Mouse (Mus musculus) lung, postnatal 0 days (tissue): Measurements from ENCODE around the gene Fgf12. TPM values are rescaled to one million over a fixed set of nuclear protein-coding genes. Genes with fewer than 3 reads are reported as not detected.

Experiments used
- ATAC-seq: fragments of 200-750 bp; cut with Nextera tagmentation; 2 replicates; pipeline ENCODE4 v1.8.0; 2017; ENCODE audit warnings: moderate library complexity
- DNase-seq: peaks from one replicate; pipeline ENCODE4 v3.0.0-alpha.2; 2016; ENCODE audit warnings: low spot score
- H3K27ac ChIP-seq: fragments of 300-500 bp; sonication (generic); 2 replicates; pipeline ENCODE4 v1.5.1; 2014; ENCODE audit warnings: antibody characterized with exemption, mild to moderate bottlenecking, low read length, mixed read lengths
- H3K27me3 ChIP-seq: fragments of 300-500 bp; sonication (generic); replicated peaks from 2 replicates; pipeline ENCODE4 v1.6.1; 2014; ENCODE audit warnings: low read length, mixed read lengths; ENCODE audit not compliant: insufficient read depth
- H3K36me3 ChIP-seq: fragments of 300-500 bp; sonication (generic); 2 replicates; pipeline ENCODE4 v1.6.1; 2014; ENCODE audit warnings: low read length, mixed read lengths; ENCODE audit not compliant: insufficient read depth
- H3K4me1 ChIP-seq: fragments of 300-500 bp; sonication (generic); 2 replicates; pipeline ENCODE4 v1.6.1; 2014; ENCODE audit warnings: antibody characterized with exemption, low read depth, low read length, mixed read lengths; ENCODE audit not compliant: insufficient read depth
- H3K4me2 ChIP-seq: fragments of 300-500 bp; sonication (generic); replicated peaks from 2 replicates; pipeline ENCODE4 v1.6.1; 2014; ENCODE audit warnings: low read depth, mild to moderate bottlenecking, low read length, moderate library complexity, mixed read lengths
- H3K4me3 ChIP-seq: fragments of 300-500 bp; sonication (generic); 2 replicates; pipeline ENCODE4 v1.5.1; 2014; ENCODE audit warnings: low read depth, low read length
- H3K9ac ChIP-seq: fragments of 300-500 bp; sonication (generic); replicated peaks from 2 replicates; pipeline ENCODE4 v1.6.1; 2014; ENCODE audit warnings: low read depth, mild to moderate bottlenecking
- H3K9me3 ChIP-seq: fragments of 300-500 bp; sonication (generic); 2 replicates; pipeline ENCODE4 v1.6.1; 2016; ENCODE audit warnings: low read length, mixed read lengths
- CTCF ChIP-seq: IDR thresholded peaks from 2 replicates; pipeline ENCODE4 v1.5.1; 2016; ENCODE audit warnings: antibody characterized with exemption, mild to moderate bottlenecking
- EP300 ChIP-seq: IDR thresholded peaks from 2 replicates; pipeline ENCODE4 v1.6.1; 2016; ENCODE audit warnings: antibody characterized with exemption, mild to moderate bottlenecking, control low read depth
- WGBS: fragments of 180-500 bp; shearing (Covaris S2); extraction: QIAGEN DNeasy Blood & Tissue Kit; methylation state at CpG from one replicate; pipeline ENCODE4 v1.1.7; 2014; 5-methylcytosine and 5-hydroxymethylcytosine counted together
- polyA plus RNA-seq: library from polyadenylated mRNA; unstranded; fragments of >200 nt; fragmentation: Nextera tagmentation; extraction: Ambion mirVana; gene quantifications from 2 replicates; pipeline ENCODE4 v1.2.1, GENCODE M21; 2015

The Fgf12 gene
- polyA plus RNA-seq, 1 experiment from 2014 or later: 3.6 TPM

GRCm38 (mm10) chr16:28257904-28258303, 495.0 kb downstream of the Fgf12 start:
- Histone ChIP-seq H3K27ac (no peak overlapping the region), H3K4me2 (no peak overlapping the region), H3K4me1 (no peaks in the 10 kb centered on the region), H3K4me3 (no peak overlapping the region), H3K9me3 (no peaks in the 10 kb centered on the region), H3K9ac (no peak overlapping the region), H3K36me3 (no peaks in the 10 kb centered on the region), H3K27me3 (no peaks in the 10 kb centered on the region)
- ATAC-seq: no peak
- DNase-seq: no peak
- TF ChIP-seq CTCF (no peak), EP300 (no peak)
- WGBS: 58% methylated on average over 5 of the region's 5 CpGs

DNA sequence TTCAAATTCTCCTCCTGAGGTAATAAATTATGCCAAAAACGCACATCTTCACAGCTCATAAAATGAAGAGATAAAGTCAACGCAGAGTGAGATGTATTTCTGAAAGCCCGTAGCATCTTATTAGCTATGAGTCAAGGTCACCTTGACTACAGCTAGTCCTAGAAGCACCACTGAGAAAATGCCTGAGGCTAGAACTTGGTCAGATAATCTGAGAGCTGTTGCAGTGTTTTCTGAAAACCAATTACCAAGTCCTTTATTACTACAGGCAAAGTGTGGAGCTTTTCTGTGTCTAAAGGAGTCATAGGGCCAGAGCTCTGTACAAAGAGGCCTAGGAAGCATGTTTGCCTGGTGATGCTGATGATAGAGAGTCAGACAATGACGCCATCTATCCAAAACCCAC, 498.6 kb downstream of the Fgf12 start:
- no peak overlapping the region for H3K27ac ChIP-seq
- H3K4me1 ChIP-seq: no peaks in the 10 kb centered on the region
- DNase-seq (no peak), ATAC-seq (no peak)
- H3K36me3 ChIP-seq: no peaks in the 10 kb centered on the region
- H3K9ac ChIP-seq: no peak overlapping the region
- TF ChIP-seq EP300 (no peak), CTCF (no peak)
- no peaks in the 10 kb centered on the region for H3K27me3 ChIP-seq
- H3K4me3 ChIP-seq: no peak overlapping the region
- H3K4me2 ChIP-seq: no peak overlapping the region
- H3K9me3 ChIP-seq: no peaks in the 10 kb centered on the region
- 69% methylated on average over 4 of the region's 4 CpGs for WGBS

GRCm38 (mm10) chr16:28251930-28252329, 500.9 kb downstream of the Fgf12 start:
- TF ChIP-seq CTCF: no peak
- TF ChIP-seq EP300: no peak
- no peak overlapping the region for H3K4me3 ChIP-seq
- no peak overlapping the region for H3K4me2 ChIP-seq
- no peaks in the 10 kb centered on the region for H3K4me1 ChIP-seq
- no peaks in the 10 kb centered on the region for H3K27me3 ChIP-seq
- no peaks in the 10 kb centered on the region for H3K36me3 ChIP-seq
- H3K9ac ChIP-seq: no peak overlapping the region
- WGBS: 73% methylated on average over 3 of the region's 3 CpGs
- ATAC-seq: no peak
- no peak overlapping the region for H3K27ac ChIP-seq
- no peaks in the 10 kb centered on the region for H3K9me3 ChIP-seq
- no peak for DNase-seq

GRCm38 (mm10) chr16:28242867-28243649, 509.8 kb downstream of the Fgf12 start:
- no peak overlapping the region for H3K27ac ChIP-seq
- H3K9ac ChIP-seq: no peak overlapping the region
- TF ChIP-seq CTCF (no peak), EP300 (no peak)
- no peaks in the 10 kb centered on the region for H3K9me3 ChIP-seq
- DNase-seq (no peak), ATAC-seq (no peak)
- no peak overlapping the region for H3K4me3 ChIP-seq
- 66% methylated on average over 3 of the region's 3 CpGs for WGBS
- no peaks in the 10 kb centered on the region for H3K27me3 ChIP-seq
- no peaks in the 10 kb centered on the region for H3K4me1 ChIP-seq
- no peak overlapping the region for H3K4me2 ChIP-seq
- no peaks in the 10 kb centered on the region for H3K36me3 ChIP-seq

DNA sequence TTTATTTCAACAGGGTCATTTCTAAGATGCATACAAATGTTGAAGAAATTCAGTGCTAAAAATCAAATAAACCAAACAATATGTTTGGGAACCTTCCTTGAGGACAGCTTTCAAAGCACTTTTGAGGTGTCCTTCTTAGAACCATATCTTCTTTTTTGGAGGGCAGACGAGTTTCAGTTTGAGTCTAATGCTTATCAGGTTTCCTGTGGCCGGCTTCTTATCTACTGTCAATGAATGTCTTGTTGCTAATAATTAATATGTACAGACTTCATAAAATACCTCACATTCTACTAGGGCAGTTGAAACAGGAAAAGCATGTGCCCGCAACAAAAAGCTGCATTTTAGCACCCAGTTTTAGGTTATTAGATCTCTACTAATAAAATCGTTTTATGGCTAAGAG, 513.5 kb downstream of the Fgf12 start:
- ATAC-seq: no peak
- H3K9ac ChIP-seq: no peak overlapping the region
- no peak overlapping the region for H3K4me3 ChIP-seq
- no peak for DNase-seq
- no peaks in the 10 kb centered on the region for H3K9me3 ChIP-seq
- no peak overlapping the region for H3K27ac ChIP-seq
- H3K4me1 ChIP-seq: no peaks in the 10 kb centered on the region
- no peaks in the 10 kb centered on the region for H3K36me3 ChIP-seq
- TF ChIP-seq EP300 (no peak), CTCF (no peak)
- 49% methylated on average over 4 of the region's 4 CpGs for WGBS
- H3K27me3 ChIP-seq: no peaks in the 10 kb centered on the region
- H3K4me2 ChIP-seq: no peak overlapping the region

DNA sequence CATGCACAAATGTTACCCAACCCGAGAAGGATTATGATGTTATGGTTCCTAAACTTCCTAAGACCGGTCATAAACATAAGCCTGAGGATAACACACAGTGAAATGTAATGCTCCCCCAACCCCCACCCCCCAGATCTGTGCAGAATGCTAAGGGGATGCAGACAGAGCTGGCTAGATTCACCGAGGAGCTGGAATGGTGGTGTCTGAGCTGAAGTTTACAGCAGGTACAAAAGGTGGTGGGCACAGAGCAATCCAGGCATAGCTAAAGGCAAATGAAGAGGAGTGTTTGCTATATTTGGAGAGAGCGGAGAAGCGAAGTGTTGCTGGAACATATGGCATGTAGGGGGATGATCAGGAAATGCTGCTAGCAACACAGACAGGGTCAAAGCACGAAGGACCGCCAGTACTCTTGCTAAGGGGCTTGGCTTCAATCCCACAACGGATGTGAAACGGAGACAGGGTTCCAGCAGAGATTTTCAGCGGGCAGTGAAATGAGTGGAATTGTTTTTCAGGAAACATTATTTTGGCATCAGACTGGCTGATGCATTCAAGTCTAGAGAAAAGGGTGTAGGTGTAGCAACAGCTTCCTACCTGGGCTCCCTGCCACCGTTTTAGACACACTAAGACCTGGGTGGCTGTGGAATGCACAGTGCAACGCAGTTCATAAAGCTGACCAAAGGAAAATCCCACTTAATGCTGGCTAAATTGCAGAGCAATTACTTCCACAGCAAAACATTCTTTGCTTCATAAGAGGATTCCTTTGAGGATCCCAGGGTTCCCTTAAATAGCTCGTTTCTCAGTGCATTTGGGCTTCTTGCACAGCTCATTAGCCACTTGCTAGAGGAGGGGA, 514.6 kb downstream of the Fgf12 start:
- Histone ChIP-seq H3K4me3 (no peak overlapping the region), H3K27me3 (no peaks in the 10 kb centered on the region), H3K9me3 (no peaks in the 10 kb centered on the region), H3K27ac (no peak overlapping the region), H3K4me1 (no peaks in the 10 kb centered on the region), H3K9ac (no peak overlapping the region), H3K36me3 (no peaks in the 10 kb centered on the region), H3K4me2 (no peak overlapping the region)
- no peak for TF ChIP-seq CTCF
- no peak for TF ChIP-seq EP300
- ATAC-seq: no peak
- DNase-seq: peak; percentile 43
- WGBS: 39% methylated on average over 13 of the region's 13 CpGs
